Comparison of ENCODE assay signal across 8 mouse cellular contexts in the genomic region with DNA sequence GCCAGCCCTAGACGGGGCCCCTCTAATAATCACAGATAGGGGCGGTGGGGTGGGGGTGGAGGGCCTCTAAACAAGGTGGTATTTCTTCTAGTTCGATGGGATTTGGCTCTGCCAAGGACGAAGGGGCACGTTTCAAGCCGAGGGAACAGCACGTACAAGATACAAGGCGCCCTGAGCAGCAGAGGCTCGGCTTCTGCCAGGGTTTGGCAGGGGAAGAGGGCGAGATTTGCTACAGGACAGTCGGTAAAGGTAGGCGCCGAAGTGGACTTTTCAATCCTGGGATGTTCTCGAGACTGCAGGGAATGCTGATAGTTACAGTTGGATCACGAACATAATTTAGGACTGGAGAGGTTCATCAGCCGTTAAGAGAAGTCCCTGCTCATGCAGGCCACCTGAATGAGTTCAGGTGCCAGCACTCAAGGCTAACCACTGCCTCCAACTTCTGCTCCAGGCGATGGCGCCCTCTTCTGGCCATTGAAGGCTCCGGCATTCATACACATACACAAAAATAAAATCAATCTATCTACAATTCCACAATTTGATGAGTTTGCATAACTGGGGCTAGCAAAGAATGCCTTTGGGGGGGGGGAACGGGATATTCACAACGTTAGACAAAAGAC. TPM values are rescaled to one million over a fixed set of nuclear protein-coding genes. Genes with fewer than 3 reads are reported as not detected.
DNase-seq lines count a peak whose midpoint lies in the region; ATAC-seq and TF ChIP-seq lines count a peak whose summit lies in the region.

No protein-coding gene starts in this region.

- no peaks in the 10 kb centered on the region for H3K27me3 ChIP-seq in cerebellum, adult 2 months (ENCODE audit: control insufficient read depth, insufficient read depth, low read length)
- H3K27me3 ChIP-seq in forebrain, postnatal 0 days (ENCODE audit: insufficient read depth, low read length): 0 out of 2 replicates have a peak, but pooled peaks cover 6% of the 10 kb centered on the region
- no peaks in the 10 kb centered on the region for H3K27me3 ChIP-seq in liver, postnatal 0 days (ENCODE audit: insufficient read depth, low read length)
- H3K27me3 ChIP-seq in neural tube, embryonic 13.5 days: peaks cover 15% of the 10 kb centered on the region

- H3K9ac ChIP-seq in forebrain, postnatal 0 days: no peak overlapping the region
- peak overlapping the region; percentile 50 for H3K9ac ChIP-seq in liver, postnatal 0 days (replicated peaks)
- no peak overlapping the region; the same call in 1 of the 2 replicates for H3K9ac ChIP-seq in neural tube, embryonic 13.5 days

- no peaks in the 10 kb centered on the region for H3K36me3 ChIP-seq in forebrain, postnatal 0 days (ENCODE audit: insufficient read depth)
- peaks cover 21% of the 10 kb centered on the region for H3K36me3 ChIP-seq in liver, postnatal 0 days (replicated peaks; ENCODE audit: insufficient read depth, low read length)
- H3K36me3 ChIP-seq in neural tube, embryonic 13.5 days: peaks cover 18% of the 10 kb centered on the region

- ATAC-seq in forebrain, postnatal 0 days: no peak
- no peak for ATAC-seq in liver, postnatal 0 days
- ATAC-seq in neural tube, embryonic 13.5 days (ENCODE audit: low read depth): no peak

- H3K4me1 ChIP-seq in cerebellum, adult 2 months (ENCODE audit: control insufficient read depth, insufficient read depth, low read length): no peaks in the 10 kb centered on the region
- 0 out of 2 replicates have a peak, but pooled peaks cover 5% of the 10 kb centered on the region for H3K4me1 ChIP-seq in forebrain, postnatal 0 days (ENCODE audit: insufficient read depth)
- H3K4me1 ChIP-seq in liver, postnatal 0 days (ENCODE audit: insufficient read depth): peaks cover 49% of the 10 kb centered on the region
- peaks cover 46% of the 10 kb centered on the region for H3K4me1 ChIP-seq in neural tube, embryonic 13.5 days (replicated peaks)

- no peak for TF ChIP-seq POLR2A in cerebellum, adult 2 months (IDR thresholded peaks at IDR 0.05; ENCODE audit: borderline replicate concordance, insufficient read depth, low read length)

- no peak overlapping the region for H3K4me3 ChIP-seq in cerebellum, adult 2 months (replicated peaks; ENCODE audit: insufficient read depth, low read depth, low read length)
- no peak overlapping the region for H3K4me3 ChIP-seq in forebrain, postnatal 0 days (ENCODE audit: low read depth, low read length)
- peak overlapping the region; percentile 97 for H3K4me3 ChIP-seq in liver, postnatal 0 days (ENCODE audit: low read depth, low read length)
- peak overlapping the region; percentile 93; the same call in 1 of the 2 replicates for H3K4me3 ChIP-seq in neural tube, embryonic 13.5 days

- H3K27ac ChIP-seq in cerebellum, adult 2 months (ENCODE audit: insufficient read depth, low read length): no peak overlapping the region
- H3K27ac ChIP-seq in forebrain, postnatal 0 days (ENCODE audit: low read depth, low read length): no peak overlapping the region
- H3K27ac ChIP-seq in liver, postnatal 0 days (ENCODE audit: low read depth): peak overlapping the region; percentile 100
- H3K27ac ChIP-seq in neural tube, embryonic 13.5 days (replicated peaks): 0 out of 2 replicates have a peak overlapping the region, but pooled peaks have one; percentile 1

- peak overlapping the region; percentile 88 for H3K4me2 ChIP-seq in forebrain, postnatal 0 days (ENCODE audit: low read depth)
- peak overlapping the region; percentile 93 for H3K4me2 ChIP-seq in liver, postnatal 0 days (ENCODE audit: low read depth, low read length)
- peak overlapping the region; percentile 95 for H3K4me2 ChIP-seq in neural tube, embryonic 13.5 days

- 11% methylated on average over 21 of the region's 21 CpGs for WGBS in cerebellum, adult 2 months
- 6% methylated on average over 21 of the region's 21 CpGs for WGBS in forebrain, postnatal 0 days
- 7% methylated on average over 21 of the region's 21 CpGs for WGBS in liver, postnatal 0 days (ENCODE audit: insufficient replicate concordance)
- 7% methylated on average over 21 of the region's 21 CpGs for WGBS in neural tube, embryonic 13.5 days

- no peaks in the 10 kb centered on the region for H3K9me3 ChIP-seq in forebrain, postnatal 0 days (ENCODE audit: low read length)
- no peaks in the 10 kb centered on the region for H3K9me3 ChIP-seq in liver, postnatal 0 days (ENCODE audit: low read length)
- no peaks in the 10 kb centered on the region for H3K9me3 ChIP-seq in neural tube, embryonic 13.5 days

- peak; percentile 51 to 60 for DNase-seq in layer of hippocampus, postnatal 10 days (ENCODE audit: low spot score in 2 of 2)
- DNase-seq in layer of hippocampus, adult 9-11 months: no peak
- DNase-seq in cerebellum, adult 2 months: peak; percentile 60 to 64
- peak; percentile 50 for DNase-seq in forebrain, postnatal 0 days
- peak; percentile 94 for DNase-seq in induced T-regulatory cell, adult 2 months (ENCODE audit: low read depth)
- peak; percentile 82 for DNase-seq in liver, postnatal 0 days
- DNase-seq in thymus, postnatal 4 days: peak; percentile 87

- no peak for TF ChIP-seq EP300 in liver, postnatal 0 days (IDR thresholded peaks at IDR 0.05; ENCODE audit: low read depth)

- TF ChIP-seq CTCF in cerebellum, adult 2 months (IDR thresholded peaks at IDR 0.05; ENCODE audit: borderline replicate concordance, insufficient read depth, low read depth, low read length): peak; percentile 60
- TF ChIP-seq CTCF in forebrain, postnatal 0 days (IDR thresholded peaks at IDR 0.05; ENCODE audit: low read depth): peak; percentile 65
- peak; percentile 91 for TF ChIP-seq CTCF in liver, postnatal 0 days (IDR thresholded peaks at IDR 0.05; ENCODE audit: low read depth)

RNA-seq across cellular contexts. Expression of a gene that starts 0.9 kb away (rescaled TPM):
- 10 to 100 TPM; 23.8 to 27.2 TPM for total RNA-seq in layer of hippocampus, postnatal 10 days (2021)
- polyA plus RNA-seq in cerebellum, adult 2 months (2012; rRNA removed): 35.7 and 37.2 TPM in 2 replicates
- total RNA-seq in forebrain, postnatal 0 days (2014; rRNA removed): 18.2 and 24.7 TPM in 2 replicates
- polyA plus RNA-seq in forebrain, postnatal 0 days (2015; fragmentation: Nextera tagmentation; extraction: Ambion mirVana): 10.7 and 10.8 TPM in 2 replicates
- polyA plus RNA-seq in liver, postnatal 0 days (2015; fragmentation: Nextera tagmentation; extraction: Ambion mirVana): 40.0 and 40.4 TPM in 2 replicates
- polyA plus RNA-seq in neural tube, embryonic 13.5 days (2015; fragmentation: Nextera tagmentation; extraction: Ambion mirVana): 22.5 and 27.1 TPM in 2 replicates

RNA-seq across cellular contexts. Expression of a gene that starts 15.4 kb away (rescaled TPM):
- 1 to 10 TPM; 2.0 to 3.0 TPM for total RNA-seq in layer of hippocampus, postnatal 10 days (2021)
- 4.7 and 5.6 TPM in 2 replicates for polyA plus RNA-seq in cerebellum, adult 2 months (2012; rRNA removed)
- 3.7 and 10.7 TPM in 2 replicates for total RNA-seq in forebrain, postnatal 0 days (2014; rRNA removed)
- polyA plus RNA-seq in forebrain, postnatal 0 days (2015; fragmentation: Nextera tagmentation; extraction: Ambion mirVana): 1.8 and 3.3 TPM in 2 replicates
- polyA plus RNA-seq in liver, postnatal 0 days (2015; fragmentation: Nextera tagmentation; extraction: Ambion mirVana): 12.8 and 15.1 TPM in 2 replicates
- 2.7 and 3.1 TPM in 2 replicates for polyA plus RNA-seq in neural tube, embryonic 13.5 days (2015; fragmentation: Nextera tagmentation; extraction: Ambion mirVana)

RNA-seq across cellular contexts. Expression of a gene that starts 18.8 kb away (rescaled TPM):
- total RNA-seq in layer of hippocampus, postnatal 10 days (2021): 1 to 10 TPM in 1 of 2 experiments, under 1 TPM in 1; 0.31 to 1.2 TPM
- 0.39 and 0.59 TPM in 2 replicates for polyA plus RNA-seq in cerebellum, adult 2 months (2012; rRNA removed)
- 0.71 and 0.77 TPM in 2 replicates for total RNA-seq in forebrain, postnatal 0 days (2014; rRNA removed)
- 0.15 and 0.27 TPM in 2 replicates for polyA plus RNA-seq in forebrain, postnatal 0 days (2015; fragmentation: Nextera tagmentation; extraction: Ambion mirVana)
- 0.13 and 0.19 TPM in 2 replicates for polyA plus RNA-seq in liver, postnatal 0 days (2015; fragmentation: Nextera tagmentation; extraction: Ambion mirVana)
- polyA plus RNA-seq in neural tube, embryonic 13.5 days (2015; fragmentation: Nextera tagmentation; extraction: Ambion mirVana): 0.10 and 0.12 TPM in 2 replicates

RNA-seq across cellular contexts. Expression of a gene that starts 28.5 kb away (rescaled TPM):
- total RNA-seq in layer of hippocampus, postnatal 10 days (2021): 1 to 10 TPM; 1.2 to 1.7 TPM
- 2.1 and 3.3 TPM in 2 replicates for polyA plus RNA-seq in cerebellum, adult 2 months (2012; rRNA removed)
- 2.1 and 2.7 TPM in 2 replicates for total RNA-seq in forebrain, postnatal 0 days (2014; rRNA removed)
- polyA plus RNA-seq in forebrain, postnatal 0 days (2015; fragmentation: Nextera tagmentation; extraction: Ambion mirVana): 0.63 and 1.6 TPM in 2 replicates
- 0.11 TPM in 1 of 2 replicates, not detected in the other for polyA plus RNA-seq in liver, postnatal 0 days (2015; fragmentation: Nextera tagmentation; extraction: Ambion mirVana)
- 0.73 and 1.1 TPM in 2 replicates for polyA plus RNA-seq in neural tube, embryonic 13.5 days (2015; fragmentation: Nextera tagmentation; extraction: Ambion mirVana)

Comparison
In these comparisons a context has a peak if more than half of its experiments do, and no peak if none do; other contexts are left out.
1. H3K27ac ChIP-seq: peak in liver, postnatal 0 days (single experiment) and neural tube, embryonic 13.5 days (single experiment); none in cerebellum, adult 2 months (single experiment) and forebrain, postnatal 0 days (single experiment).
2. H3K4me3 ChIP-seq: peak in liver, postnatal 0 days (single experiment) and neural tube, embryonic 13.5 days (single experiment); none in cerebellum, adult 2 months (single experiment) and forebrain, postnatal 0 days (single experiment).
3. Peak in every context shown above with its lines, with median percentiles within 50 percentile points of each other: CTCF ChIP-seq and H3K4me2 ChIP-seq.